Mouse (Mus musculus): ENCODE measurements around the gene Inhbb.

Gene Inhbb

GRCm38 (mm10) chr1:119380609-119381008 is 41.4 kb downstream of the Inhbb start:
- DNase-seq (ENCODE audit: low read depth, low spot score), result no peak

GRCm38 (mm10) chr1:119375376-119375775 is 46.7 kb downstream of the Inhbb start:
- DNase-seq (ENCODE audit: low read depth, low spot score), result no peak

- no peak for DNase-seq (ENCODE audit: low read depth, low spot score)
Observed at GRCm38 (mm10) chr1:119367546-119367945, 54.5 kb downstream of the Inhbb start.

GRCm38 (mm10) chr1:119366315-119366714 is 55.7 kb downstream of the Inhbb start:
- no peak for DNase-seq (ENCODE audit: low read depth, low spot score)
